Mouse (Mus musculus): ENCODE measurements around the gene Mapkapk3. TPM values are rescaled to one million over a fixed set of nuclear protein-coding genes. Genes with fewer than 3 reads are reported as not detected.

Gene Mapkapk3
- total and polyA plus RNA-seq, 3 experiments = 29.9 to 39.8 (median 30.1) TPM

DNA sequence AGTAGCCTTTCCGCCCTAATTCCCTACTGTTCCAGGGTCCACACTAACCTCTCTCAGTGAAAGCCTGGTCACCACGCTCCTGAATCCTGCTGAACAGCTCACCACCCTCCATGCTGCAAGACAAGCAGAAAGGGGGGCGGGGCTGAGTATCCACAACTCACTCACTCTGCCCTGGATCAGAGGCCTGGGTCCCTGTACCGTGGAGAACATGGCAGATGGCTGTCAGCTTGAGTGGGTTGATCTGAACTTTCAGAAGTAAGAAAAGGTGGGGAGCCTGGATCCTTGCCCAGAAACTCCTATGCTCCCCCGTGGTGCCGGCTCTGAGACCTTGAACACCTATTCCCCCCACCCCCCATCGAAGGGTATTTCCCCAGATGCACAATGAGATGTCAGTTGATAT lies 27.3 kb downstream of the Mapkapk3 start:
- Histone ChIP-seq H3K27ac (ENCODE audit: insufficient read depth, low read depth) (no peak overlapping the region), H3K36me3 (replicated peaks in 1 of 2; ENCODE audit: control insufficient read depth in 1 of 2, insufficient read depth in 1 of 2, low read length in 1 of 2) (peaks cover 30 to 82% of the 10 kb centered on the region in 2 experiments), H3K4me2 (ENCODE audit: insufficient read depth, low read depth, poor library complexity, severe bottlenecking) (no peak overlapping the region), H3K9ac (ENCODE audit: insufficient read depth, low read depth) (no peak overlapping the region), H3K79me2 (replicated peaks; ENCODE audit: control insufficient read depth, extremely low read depth, insufficient read depth, poor library complexity, severe bottlenecking) (no peaks in the 10 kb centered on the region), H3K4me1 (ENCODE audit: control insufficient read depth in 1 of 2, insufficient read depth in 2 of 2) (peaks cover 0 to 33% of the 10 kb centered on the region in 2 experiments; a peak in 2 of 4 replicates), H3K9me3 (replicated peaks; ENCODE audit: low read length) (no peaks in the 10 kb centered on the region), H3K27me3 (replicated peaks) (no peaks in the 10 kb centered on the region), H3K4me3 (replicated peaks in 1 of 3; ENCODE audit: low read depth in 2 of 3, low read length in 2 of 3, poor library complexity in 1 of 3) (no peak overlapping the region)
- in situ Hi-C loops (cut with MboI; ENCODE audit: low pct_ligation_motif_present, low pct_unique_long_range_greater_than_20kb, low sequenced_read_pairs) (no loop called here), dilution Hi-C loops (cut with MboI; ENCODE audit: extremely low pct_ligation_motif_present, extremely low pct_unique_long_range_greater_than_20kb, low sequenced_read_pairs) (no loop called here)
- DNase-seq (ENCODE audit: extremely low read depth) = no peak
- TF ChIP-seq ETS1 (conservative IDR thresholded peaks at IDR 0.05; ENCODE audit: low read depth, low read length) (no peak), TCF12 (IDR thresholded peaks at IDR 0.05; ENCODE audit: low read depth, low read length) (no peak), ELF1 (IDR thresholded peaks at IDR 0.05; ENCODE audit: low read depth, low read length) (no peak), SIN3A (IDR thresholded peaks at IDR 0.05; ENCODE audit: low read length) (no peak), CHD2 (IDR thresholded peaks at IDR 0.05; ENCODE audit: low read length) (no peak), RAD21 (IDR thresholded peaks at IDR 0.05; ENCODE audit: low read depth, low read length) (no peak), NELFE (IDR thresholded peaks at IDR 0.05; ENCODE audit: low read depth, low read length) (no peak), PAX5 (IDR thresholded peaks at IDR 0.05; ENCODE audit: low read length) (no peak), USF2 (conservative IDR thresholded peaks at IDR 0.05; ENCODE audit: low read depth, low read length) (no peak)

DNA sequence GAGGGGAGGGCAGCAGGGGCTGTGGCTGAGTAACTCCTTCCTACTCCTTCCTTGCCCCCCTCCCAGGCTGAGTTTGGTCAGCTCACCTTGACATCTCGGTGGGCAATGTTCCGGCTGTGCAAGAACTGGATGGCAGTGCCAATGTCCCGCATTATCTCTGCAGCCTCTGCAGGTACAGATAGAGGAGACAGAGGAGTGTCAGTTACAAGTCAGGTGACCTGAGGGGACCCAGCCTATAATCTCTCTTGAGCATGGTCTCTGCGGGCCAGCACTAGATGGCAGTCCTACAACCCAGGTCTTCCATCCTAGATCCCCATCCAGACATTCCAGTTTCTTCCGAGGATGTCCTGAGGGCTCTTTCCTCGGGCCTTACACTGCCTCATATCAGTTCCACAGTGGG lies 27.9 kb downstream of the Mapkapk3 start:
- no peaks in the 10 kb centered on the region for H3K27me3 ChIP-seq (replicated peaks)
- in situ Hi-C loops (cut with MboI; ENCODE audit: low pct_ligation_motif_present, low pct_unique_long_range_greater_than_20kb, low sequenced_read_pairs) (no loop called here), dilution Hi-C loops (cut with MboI; ENCODE audit: extremely low pct_ligation_motif_present, extremely low pct_unique_long_range_greater_than_20kb, low sequenced_read_pairs) (no loop called here)
- H3K4me1 ChIP-seq (ENCODE audit: control insufficient read depth in 1 of 2, insufficient read depth in 2 of 2) = peaks cover 0 to 33% of the 10 kb centered on the region in 2 experiments; a peak in 2 of 4 replicates
- no peak for DNase-seq (ENCODE audit: extremely low read depth)
- H3K9ac ChIP-seq (ENCODE audit: insufficient read depth, low read depth) = no peak overlapping the region
- peaks cover 36 to 87% of the 10 kb centered on the region in 2 experiments for H3K36me3 ChIP-seq (replicated peaks in 1 of 2; ENCODE audit: control insufficient read depth in 1 of 2, insufficient read depth in 1 of 2, low read length in 1 of 2)
- no peak overlapping the region for H3K27ac ChIP-seq (ENCODE audit: insufficient read depth, low read depth)
- H3K79me2 ChIP-seq (replicated peaks; ENCODE audit: control insufficient read depth, extremely low read depth, insufficient read depth, poor library complexity, severe bottlenecking) = no peaks in the 10 kb centered on the region
- no peak for TF ChIP-seq POLR2A (IDR thresholded peaks at IDR 0.05; ENCODE audit: low read depth, low read length)
- no peak for TF ChIP-seq MAZ (IDR thresholded peaks at IDR 0.05; ENCODE audit: low read depth, low read length)
- TF ChIP-seq USF2 (conservative IDR thresholded peaks at IDR 0.05; ENCODE audit: low read depth, low read length) = no peak
- no peak for TF ChIP-seq ZKSCAN1 (IDR thresholded peaks at IDR 0.05; ENCODE audit: borderline replicate concordance, low read depth, low read length)
- no peak for TF ChIP-seq TCF12 (IDR thresholded peaks at IDR 0.05; ENCODE audit: low read depth, low read length)
- TF ChIP-seq E2F4 (IDR thresholded peaks at IDR 0.05; ENCODE audit: insufficient replicate concordance, low read depth, low read length) = no peak
- TF ChIP-seq PAX5 (IDR thresholded peaks at IDR 0.05; ENCODE audit: low read length) = no peak
- no peak for TF ChIP-seq ZNF384 (IDR thresholded peaks at IDR 0.05; ENCODE audit: low read depth, low read length)
- no peak for TF ChIP-seq CTCF (conservative IDR thresholded peaks at IDR 0.05 in 1 of 2, IDR thresholded peaks at IDR 0.05 in 1 of 2; ENCODE audit: low read depth in 2 of 2, low read length in 2 of 2)
- no peak for TF ChIP-seq BHLHE40 (IDR thresholded peaks at IDR 0.05; ENCODE audit: low read depth, low read length)
- no peak for TF ChIP-seq JUN (IDR thresholded peaks at IDR 0.05; ENCODE audit: insufficient read depth, low read depth, low read length)
- no peak for TF ChIP-seq MYC (IDR thresholded peaks at IDR 0.05; ENCODE audit: low read depth, low read length)
- TF ChIP-seq HCFC1 (IDR thresholded peaks at IDR 0.05; ENCODE audit: low read depth, low read length) = no peak
- no peak for TF ChIP-seq ELF1 (IDR thresholded peaks at IDR 0.05; ENCODE audit: low read depth, low read length)
- no peak for TF ChIP-seq NRF1 (IDR thresholded peaks at IDR 0.05; ENCODE audit: low read depth, low read length)
- TF ChIP-seq RAD21 (IDR thresholded peaks at IDR 0.05; ENCODE audit: low read depth, low read length) = no peak
- H3K4me3 ChIP-seq (replicated peaks in 1 of 3; ENCODE audit: low read depth in 2 of 3, low read length in 2 of 3, poor library complexity in 1 of 3) = no peak overlapping the region
- H3K9me3 ChIP-seq (replicated peaks; ENCODE audit: low read length) = no peaks in the 10 kb centered on the region
- no peak overlapping the region for H3K4me2 ChIP-seq (ENCODE audit: insufficient read depth, low read depth, poor library complexity, severe bottlenecking)
